Mouse (Mus musculus): Measurements from ENCODE around the gene Stk40. TPM values are rescaled to one million over a fixed set of nuclear protein-coding genes. Genes with fewer than 3 reads are reported as not detected.

Gene Stk40
- total and polyA plus RNA-seq, 2 experiments from 2014 or later = 14.9 to 19.6 TPM

DNA sequence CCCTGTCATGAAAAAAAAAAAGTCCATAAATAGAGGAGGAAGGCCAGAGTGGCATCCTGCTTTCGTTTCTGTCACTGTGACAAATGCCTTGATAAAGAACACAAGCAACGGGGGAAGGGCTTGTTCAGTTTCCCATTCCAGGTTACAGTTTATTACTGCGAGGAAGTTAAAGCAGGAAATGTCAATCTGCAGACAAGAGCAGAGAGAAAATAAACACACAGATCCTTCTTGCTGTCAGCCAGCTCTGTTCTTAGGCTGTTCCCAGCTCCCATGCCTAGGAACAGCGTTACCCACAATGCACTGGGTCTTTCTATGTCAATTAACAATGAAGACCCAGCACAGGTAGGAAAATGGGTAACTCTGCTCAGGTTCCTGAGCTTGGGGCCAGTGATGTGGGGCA lies 51.4 kb downstream of the Stk40 start:
- 80% methylated on average over 4 of the region's 4 CpGs for WGBS
- ATAC-seq = no peak

GRCm38 (mm10) chr4:126155869-126156268 lies 52.1 kb downstream of the Stk40 start:
- Histone ChIP-seq H3K9me3 (ENCODE audit: low read length) (no peaks in the 10 kb centered on the region), H3K27ac (ENCODE audit: low read depth, low read length) (no peak overlapping the region; the same call in 1 of the 2 replicates), H3K9ac (no peak overlapping the region), H3K4me3 (ENCODE audit: low read depth, low read length) (no peak overlapping the region), H3K4me2 (ENCODE audit: low read depth) (no peak overlapping the region), H3K36me3 (ENCODE audit: insufficient read depth) (no peaks in the 10 kb centered on the region), H3K4me1 (ENCODE audit: insufficient read depth) (no peaks in the 10 kb centered on the region), H3K27me3 (ENCODE audit: insufficient read depth, low read length) (no peaks in the 10 kb centered on the region)
- ATAC-seq = 0 out of 2 replicates have a peak, but pooled peaks have one; percentile 6
- no peak for DNase-seq
- TF ChIP-seq CTCF (IDR thresholded peaks at IDR 0.05; ENCODE audit: low read depth) = no peak
- WGBS = 61% methylated on average over 2 of the region's 2 CpGs

More for the DNA sequence above, 51.4 kb downstream of the Stk40 start:
- no peaks in the 10 kb centered on the region for H3K4me1 ChIP-seq (ENCODE audit: insufficient read depth)
- peak overlapping the region; percentile 15; the same call in 1 of the 2 replicates for H3K27ac ChIP-seq (ENCODE audit: low read depth, low read length)
- 0 out of 2 replicates have a peak, but pooled peaks cover 3% of the 10 kb centered on the region for H3K27me3 ChIP-seq (ENCODE audit: insufficient read depth, low read length)
- no peak for DNase-seq
- H3K9me3 ChIP-seq (ENCODE audit: low read length) = no peaks in the 10 kb centered on the region
- no peak overlapping the region for H3K4me2 ChIP-seq (ENCODE audit: low read depth)
- H3K4me3 ChIP-seq (ENCODE audit: low read depth, low read length) = no peak overlapping the region
- H3K9ac ChIP-seq = no peak overlapping the region
- no peaks in the 10 kb centered on the region for H3K36me3 ChIP-seq (ENCODE audit: insufficient read depth)
- no peak for TF ChIP-seq CTCF (IDR thresholded peaks at IDR 0.05; ENCODE audit: low read depth)

GRCm38 (mm10) chr4:126156617-126157016 lies 52.9 kb downstream of the Stk40 start:
- no peaks in the 10 kb centered on the region for H3K9me3 ChIP-seq (ENCODE audit: low read length)
- ATAC-seq = no peak
- H3K36me3 ChIP-seq (ENCODE audit: insufficient read depth) = no peaks in the 10 kb centered on the region
- no peaks in the 10 kb centered on the region for H3K4me1 ChIP-seq (ENCODE audit: insufficient read depth)
- peak; percentile 69 for TF ChIP-seq CTCF (IDR thresholded peaks at IDR 0.05; ENCODE audit: low read depth)
- H3K9ac ChIP-seq = no peak overlapping the region
- no peak for DNase-seq
- WGBS = 50% methylated on average over 5 of the region's 5 CpGs
- no peak overlapping the region for H3K27ac ChIP-seq (ENCODE audit: low read depth, low read length)
- no peaks in the 10 kb centered on the region for H3K27me3 ChIP-seq (ENCODE audit: insufficient read depth, low read length)
- H3K4me3 ChIP-seq (ENCODE audit: low read depth, low read length) = no peak overlapping the region
- no peak overlapping the region for H3K4me2 ChIP-seq (ENCODE audit: low read depth)

DNA sequence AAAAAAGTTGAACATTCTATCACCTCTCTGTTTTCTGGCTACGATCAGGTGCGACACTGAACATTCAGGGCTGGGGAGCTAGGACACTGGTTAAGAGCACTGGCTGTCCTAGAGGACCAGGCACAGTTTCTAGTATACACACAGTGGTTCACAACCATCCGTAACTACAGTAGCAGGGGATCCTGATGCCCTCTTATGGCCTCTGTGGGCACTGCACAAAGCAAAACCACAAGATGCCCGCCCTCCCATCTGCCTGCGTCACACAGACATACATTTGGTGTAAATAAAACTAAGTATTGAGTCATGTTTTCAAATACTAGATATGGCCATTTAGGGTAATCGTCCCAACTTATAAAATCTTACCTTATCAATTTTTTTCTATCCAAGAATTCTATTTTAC lies 53.8 kb downstream of the Stk40 start:
- H3K36me3 ChIP-seq (ENCODE audit: insufficient read depth) = no peaks in the 10 kb centered on the region
- 89% methylated on average over 6 of the region's 6 CpGs for WGBS
- H3K27me3 ChIP-seq (ENCODE audit: insufficient read depth, low read length) = no peaks in the 10 kb centered on the region
- TF ChIP-seq CTCF (IDR thresholded peaks at IDR 0.05; ENCODE audit: low read depth) = 0 out of 2 replicates have a peak, but pooled peaks have one; percentile 8
- H3K4me1 ChIP-seq (ENCODE audit: insufficient read depth) = no peaks in the 10 kb centered on the region
- no peak for ATAC-seq
- no peak overlapping the region for H3K27ac ChIP-seq (ENCODE audit: low read depth, low read length)
- DNase-seq = no peak
- no peak overlapping the region for H3K4me2 ChIP-seq (ENCODE audit: low read depth)
- no peak overlapping the region for H3K9ac ChIP-seq
- H3K4me3 ChIP-seq (ENCODE audit: low read depth, low read length) = no peak overlapping the region
- H3K9me3 ChIP-seq (ENCODE audit: low read length) = no peaks in the 10 kb centered on the region

DNA sequence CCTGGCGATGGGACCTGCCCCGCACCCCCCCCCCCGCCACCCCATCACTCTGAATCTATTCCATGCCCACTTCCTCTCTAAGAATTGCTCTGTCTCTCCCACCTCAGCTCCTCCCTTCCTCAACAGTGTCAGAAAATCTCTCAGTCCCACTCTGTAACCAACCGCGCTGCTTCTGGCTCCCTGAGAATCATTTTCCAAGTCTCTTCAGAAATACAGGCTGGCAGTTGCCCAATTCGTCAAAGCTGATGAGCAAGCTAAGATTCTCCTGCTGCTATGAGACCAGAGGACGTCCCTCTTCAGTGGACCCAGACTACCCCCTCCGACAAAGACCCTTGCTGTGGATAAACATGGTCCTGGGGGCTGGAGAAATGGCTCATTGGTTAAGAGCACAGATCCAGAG lies 55.7 kb downstream of the Stk40 start:
- Histone ChIP-seq H3K9me3 (ENCODE audit: low read length) (no peaks in the 10 kb centered on the region), H3K27me3 (ENCODE audit: insufficient read depth, low read length) (no peaks in the 10 kb centered on the region), H3K4me1 (ENCODE audit: insufficient read depth) (peaks cover 8% of the 10 kb centered on the region; the same call in 1 of the 2 replicates), H3K36me3 (ENCODE audit: insufficient read depth) (no peaks in the 10 kb centered on the region), H3K4me2 (ENCODE audit: low read depth) (no peak overlapping the region), H3K4me3 (ENCODE audit: low read depth, low read length) (no peak overlapping the region), H3K27ac (ENCODE audit: low read depth, low read length) (no peak overlapping the region), H3K9ac (no peak overlapping the region)
- ATAC-seq (no peak), DNase-seq (peak; percentile 21)
- 67% methylated on average over 8 of the region's 8 CpGs for WGBS
- TF ChIP-seq CTCF (IDR thresholded peaks at IDR 0.05; ENCODE audit: low read depth) = no peak

- peaks cover 8% of the 10 kb centered on the region; the same call in 1 of the 2 replicates for H3K4me1 ChIP-seq (ENCODE audit: insufficient read depth)
- ATAC-seq (no peak), DNase-seq (no peak)
- 92% methylated on average over 8 of the region's 8 CpGs for WGBS
- peaks cover 6% of the 10 kb centered on the region for H3K36me3 ChIP-seq (ENCODE audit: insufficient read depth)
- H3K9me3 ChIP-seq (ENCODE audit: low read length) = no peaks in the 10 kb centered on the region
- H3K4me3 ChIP-seq (ENCODE audit: low read depth, low read length) = no peak overlapping the region
- no peak overlapping the region for H3K27ac ChIP-seq (ENCODE audit: low read depth, low read length)
- H3K4me2 ChIP-seq (ENCODE audit: low read depth) = no peak overlapping the region
- no peak overlapping the region for H3K9ac ChIP-seq
- no peak for TF ChIP-seq CTCF (IDR thresholded peaks at IDR 0.05; ENCODE audit: low read depth)
- no peaks in the 10 kb centered on the region for H3K27me3 ChIP-seq (ENCODE audit: insufficient read depth, low read length)
Measured at GRCm38 (mm10) chr4:126160981-126161380, 57.2 kb downstream of the Stk40 start.

DNA sequence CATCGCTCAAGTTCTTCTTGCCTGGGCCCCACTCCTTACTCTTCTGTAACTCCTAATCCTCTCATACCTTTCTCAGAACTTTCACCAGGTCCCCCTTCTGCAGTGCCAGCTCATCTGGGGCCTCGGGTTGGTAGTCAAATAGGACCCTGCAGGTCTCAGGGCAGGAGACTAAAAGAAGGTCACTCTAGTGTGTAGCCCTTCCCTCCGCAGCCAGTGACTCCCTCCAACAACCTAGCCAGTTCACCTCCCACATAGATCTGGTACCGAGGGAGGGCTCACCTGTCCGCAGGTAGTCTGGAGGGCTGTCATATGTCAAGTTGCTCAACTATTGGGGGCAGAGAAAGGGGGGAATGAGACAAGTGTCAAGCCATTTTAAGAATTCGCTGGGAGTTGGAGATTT lies 57.7 kb downstream of the Stk40 start:
- H3K9ac ChIP-seq = no peak overlapping the region
- TF ChIP-seq CTCF (IDR thresholded peaks at IDR 0.05; ENCODE audit: low read depth) = no peak
- H3K4me3 ChIP-seq (ENCODE audit: low read depth, low read length) = no peak overlapping the region
- 93% methylated on average over 6 of the region's 6 CpGs for WGBS
- H3K4me1 ChIP-seq (ENCODE audit: insufficient read depth) = peaks cover 8% of the 10 kb centered on the region; the same call in 1 of the 2 replicates
- DNase-seq = no peak
- H3K27ac ChIP-seq (ENCODE audit: low read depth, low read length) = no peak overlapping the region
- no peaks in the 10 kb centered on the region for H3K27me3 ChIP-seq (ENCODE audit: insufficient read depth, low read length)
- peaks cover 10% of the 10 kb centered on the region for H3K36me3 ChIP-seq (ENCODE audit: insufficient read depth)
- no peak overlapping the region for H3K4me2 ChIP-seq (ENCODE audit: low read depth)
- ATAC-seq = no peak
- H3K9me3 ChIP-seq (ENCODE audit: low read length) = no peaks in the 10 kb centered on the region

All from forebrain, postnatal 0 days (tissue).